Mouse (Mus musculus): ENCODE results near the gene Gsta4.

DNA sequence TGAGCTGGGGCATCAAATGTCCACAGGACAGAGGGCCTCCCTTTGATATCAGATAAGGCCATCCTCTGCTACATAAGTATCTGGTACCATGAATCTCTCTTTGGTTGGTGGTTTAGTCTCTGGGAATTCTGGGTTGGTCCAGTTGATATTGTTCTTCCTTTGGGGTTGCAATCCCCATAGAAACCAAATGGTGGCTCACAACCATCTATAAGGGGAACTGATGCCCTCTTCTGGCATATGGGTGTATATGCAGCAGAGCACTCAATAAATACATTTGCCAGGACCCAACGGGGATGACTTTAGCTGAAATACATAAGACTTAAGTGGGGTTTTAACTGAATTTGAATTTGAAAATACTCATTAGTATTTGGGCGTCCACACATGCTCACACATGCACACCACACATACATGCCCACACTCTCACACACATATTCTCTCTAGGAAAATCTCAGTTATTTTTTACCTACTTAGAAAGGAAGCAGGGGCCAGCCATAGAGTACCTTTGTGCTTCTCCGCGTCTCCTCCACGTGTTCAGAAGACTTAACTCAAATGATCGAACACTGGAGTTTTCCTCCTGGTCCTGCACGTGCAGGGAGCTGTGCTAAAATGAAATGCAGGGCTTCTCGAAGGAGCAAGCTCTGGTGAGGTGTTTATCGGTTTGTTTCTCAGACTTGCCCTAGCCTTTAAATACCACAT lies 11.5 kb downstream of the Gsta4 start:
- peak; percentile 36; the same call in 1 of the 2 replicates for TF ChIP-seq CTCF (IDR thresholded peaks at IDR 0.05; ENCODE audit: borderline replicate concordance, insufficient read depth, low read depth, low read length)
- no peak for TF ChIP-seq POLR2A (IDR thresholded peaks at IDR 0.05; ENCODE audit: borderline replicate concordance, insufficient read depth, low read length)
